In the genomic region with DNA sequence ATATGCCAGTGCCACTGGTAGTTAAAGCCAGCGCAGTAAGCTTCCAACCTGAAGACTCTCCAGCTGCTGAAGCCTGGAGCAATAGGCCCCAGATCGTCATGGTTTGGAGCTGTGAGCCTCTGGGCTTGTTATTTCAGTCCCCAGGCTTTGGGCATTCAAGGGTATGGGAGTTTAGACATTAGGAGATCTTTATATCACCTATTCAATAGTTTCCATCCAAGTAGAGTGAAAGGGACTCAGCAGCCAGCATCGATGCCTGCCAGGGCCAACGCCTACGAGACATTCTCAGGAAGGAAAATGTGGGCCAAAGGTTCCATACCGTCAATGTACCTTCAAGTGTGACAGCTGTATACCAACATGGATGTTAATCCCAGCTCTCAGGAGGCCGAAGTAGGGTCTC, we compare ENCODE assay signal across 24 mouse cellular contexts. TPM values are rescaled to one million over a fixed set of nuclear protein-coding genes. Genes with fewer than 3 reads are reported as not detected.
A peak's percentile ranks its signal among the peaks of the same experiment; 100 is the strongest.
DNase-seq lines count a peak whose midpoint lies in the region; ATAC-seq and TF ChIP-seq lines count a peak whose summit lies in the region.
"Had no signal": no experiment of that assay in that cellular context is flagged by ENCODE, and none has a peak within 500 bp of the region (broad histone marks: within the 10 kb centered on the region; RNA-seq: fewer than 3 reads in every experiment).

No protein-coding gene starts in this region.

- no peak overlapping the region; the same call in 1 of the 2 replicates for H3K4me2 ChIP-seq in heart, postnatal 0 days (ENCODE audit: low read depth, low read length)
- H3K4me2 ChIP-seq: embryonic facial prominence, embryonic 13.5 days; embryonic facial prominence, embryonic 15.5 days; forebrain, embryonic 13.5 days; forebrain, embryonic 15.5 days had no signal

- TF ChIP-seq POLR2A in bone marrow, adult 2 months (IDR thresholded peaks at IDR 0.05; ENCODE audit: borderline replicate concordance, control insufficient read depth, low read depth, low read length) = no peak

- no peaks in the 10 kb centered on the region for H3K36me3 ChIP-seq in heart, postnatal 0 days (replicated peaks; ENCODE audit: control insufficient read depth, insufficient read depth, low read length)
- H3K36me3 ChIP-seq: embryonic facial prominence, embryonic 13.5 days; embryonic facial prominence, embryonic 15.5 days; forebrain, embryonic 15.5 days; G1E had no signal

- ATAC-seq in heart, postnatal 0 days (ENCODE audit: insufficient read depth, low read depth) = no peak
- ATAC-seq: activated CD4-positive, CD25-positive, alpha-beta regulatory T cell, adult 4 months; CD4-positive, CD25-positive, alpha-beta regulatory T cell, adult 4 months; forebrain, embryonic 13.5 days; forebrain, embryonic 15.5 days; forebrain, postnatal 0 days; Patski had no signal

- no peaks in the 10 kb centered on the region for H3K4me1 ChIP-seq in heart, postnatal 0 days (ENCODE audit: control insufficient read depth, insufficient read depth)
- H3K4me1 ChIP-seq in bone marrow, adult 2 months (ENCODE audit: control insufficient read depth, insufficient read depth, low read length) = peaks cover 4% of the 10 kb centered on the region
- H3K4me1 ChIP-seq: forebrain, embryonic 13.5 days had no signal

- intact Hi-C loops in left cerebral cortex, postnatal 14 days (cut with DNase I) = no loop called here

- H3K4me3 ChIP-seq in heart, postnatal 0 days (ENCODE audit: low read depth, low read length) = no peak overlapping the region
- H3K4me3 ChIP-seq in bone marrow, adult 2 months (replicated peaks; ENCODE audit: control insufficient read depth, low read depth, low read length) = no peak overlapping the region
- H3K4me3 ChIP-seq: embryonic facial prominence, embryonic 13.5 days; embryonic facial prominence, embryonic 15.5 days; erythroblast, embryonic 14.5 days; forebrain, embryonic 13.5 days; forebrain, embryonic 15.5 days had no signal

- no peak for DNase-seq in heart, postnatal 0 days (ENCODE audit: low spot score)
- DNase-seq in heart, adult 18-20 months = no peak
- peak; percentile 81 for DNase-seq in gonadal fat pad, adult 2 months (ENCODE audit: low read depth)
- DNase-seq in left cerebral cortex, postnatal 14 days (ENCODE audit: low spot score in 2 of 2) = no peak
- DNase-seq: adrenal gland, adult 8-10 months; adrenal gland, postnatal 14 days; adrenal gland, postnatal 36 days; B cell, adult 2 months; cerebellum, adult 11 months; cerebellum, adult 8-10 months; cerebellum, postnatal 36 days; embryo, embryonic 11 days; forebrain, postnatal 0 days had no signal

- WGBS in heart, postnatal 0 days = 86% methylated on average over 7 of the region's 7 CpGs
- 86% methylated on average over 7 of the region's 7 CpGs for WGBS in bone marrow, adult 2 months

- no peak overlapping the region for H3K9ac ChIP-seq in heart, postnatal 0 days (replicated peaks; ENCODE audit: low read depth, low read length)
- H3K9ac ChIP-seq: embryonic facial prominence, embryonic 13.5 days; embryonic facial prominence, embryonic 15.5 days; forebrain, embryonic 13.5 days; forebrain, embryonic 15.5 days; forebrain, postnatal 0 days had no signal

- H3K9me3 ChIP-seq in heart, postnatal 0 days (replicated peaks; ENCODE audit: control insufficient read depth, low read length) = no peaks in the 10 kb centered on the region
- H3K9me3 ChIP-seq: embryonic facial prominence, embryonic 13.5 days; embryonic facial prominence, embryonic 15.5 days; forebrain, embryonic 13.5 days; forebrain, embryonic 15.5 days had no signal

- H3K27ac ChIP-seq in heart, postnatal 0 days (ENCODE audit: low read depth) = peak overlapping the region; percentile 5; the same call in 1 of the 2 replicates
- H3K27ac ChIP-seq in bone marrow, adult 2 months (ENCODE audit: control insufficient read depth, insufficient read depth, low read depth, low read length, poor library complexity) = peak overlapping the region; percentile 44; the same call in 1 of the 2 replicates
- H3K27ac ChIP-seq: embryonic facial prominence, embryonic 13.5 days; embryonic facial prominence, embryonic 15.5 days; forebrain, embryonic 13.5 days; forebrain, embryonic 15.5 days had no signal

- no peak for TF ChIP-seq CTCF in heart, postnatal 0 days (IDR thresholded peaks at IDR 0.05; ENCODE audit: low read depth)
- no peak for TF ChIP-seq CTCF in bone marrow, adult 2 months (IDR thresholded peaks at IDR 0.05; ENCODE audit: control insufficient read depth, insufficient read depth, low read length)

- no peaks in the 10 kb centered on the region for H3K27me3 ChIP-seq in heart, postnatal 0 days (ENCODE audit: control insufficient read depth, insufficient read depth, low read length)
- H3K27me3 ChIP-seq: CH12.LX; embryonic facial prominence, embryonic 13.5 days; embryonic facial prominence, embryonic 15.5 days; forebrain, embryonic 13.5 days; forebrain, embryonic 15.5 days; Patski had no signal

- TF ChIP-seq EP300 in heart, postnatal 0 days (IDR thresholded peaks at IDR 0.05; ENCODE audit: low read depth) = no peak

RNA-seq across cellular contexts. Expression of a gene that starts 5.2 kb away (rescaled TPM):
- 37.6 and 58.0 TPM in 2 replicates for total RNA-seq in heart, postnatal 0 days (2014; rRNA removed; ENCODE audit: low replicate concordance)
- polyA plus RNA-seq in heart, postnatal 0 days (2015; fragmentation: Nextera tagmentation; extraction: Ambion mirVana) = 40.7 and 46.9 TPM in 2 replicates
- 10 to 100 TPM; 10.5 to 11.3 TPM for total RNA-seq in heart, adult 18-20 months (2021)
- 20.9 and 27.8 TPM in 2 replicates for polyA plus RNA-seq in bone marrow, adult 2 months (2011; ENCODE audit: insufficient read depth, insufficient read length, low replicate concordance, missing spikeins)
- 20.2 and 21.1 TPM in 2 replicates for polyA plus RNA-seq in gonadal fat pad, adult 2 months (2012; rRNA removed)
- total RNA-seq in left cerebral cortex, postnatal 14 days (2021) = 10 to 100 TPM; 32.8 to 32.9 TPM

RNA-seq across cellular contexts. Expression of a gene that starts 38.3 kb away (rescaled TPM):
- 169 and 261 TPM in 2 replicates for total RNA-seq in heart, postnatal 0 days (2014; rRNA removed; ENCODE audit: low replicate concordance)
- polyA plus RNA-seq in heart, postnatal 0 days (2015; fragmentation: Nextera tagmentation; extraction: Ambion mirVana) = 404 and 412 TPM in 2 replicates
- total RNA-seq in heart, adult 18-20 months (2021) = 100 to 1,000 TPM; 265 to 312 TPM
- 89.5 and 122 TPM in 2 replicates for polyA plus RNA-seq in bone marrow, adult 2 months (2011; ENCODE audit: insufficient read depth, insufficient read length, low replicate concordance, missing spikeins)
- 65.7 and 67.7 TPM in 2 replicates for polyA plus RNA-seq in gonadal fat pad, adult 2 months (2012; rRNA removed)
- 100 to 1,000 TPM; 167 to 182 TPM for total RNA-seq in left cerebral cortex, postnatal 14 days (2021)

RNA-seq across cellular contexts. Expression of a gene that starts 41.7 kb away (rescaled TPM):
- 2.3 and 5.6 TPM in 2 replicates for total RNA-seq in heart, postnatal 0 days (2014; rRNA removed; ENCODE audit: low replicate concordance)
- polyA plus RNA-seq in heart, postnatal 0 days (2015; fragmentation: Nextera tagmentation; extraction: Ambion mirVana) = 13.1 and 16.3 TPM in 2 replicates
- 1 to 10 TPM; 3.6 to 5.1 TPM for total RNA-seq in heart, adult 18-20 months (2021)
- 4.8 and 6.7 TPM in 2 replicates for polyA plus RNA-seq in bone marrow, adult 2 months (2011; ENCODE audit: insufficient read depth, insufficient read length, low replicate concordance, missing spikeins)
- polyA plus RNA-seq in gonadal fat pad, adult 2 months (2012; rRNA removed) = 3.3 and 5.4 TPM in 2 replicates
- 10 to 100 TPM; 11.9 to 17.0 TPM for total RNA-seq in left cerebral cortex, postnatal 14 days (2021)
- polyA plus RNA-seq: erythroblast, embryonic 14.5 days had no signal
